Mouse (Mus musculus) ES-E14 (cell line): ENCODE results near the gene Slc7a11.

ENCODE experiments used
- MAFK ChIP-seq: IDR thresholded peaks from 2 replicates; pipeline ENCODE4 v1.6.1; 2014; ENCODE audit warnings: mild to moderate bottlenecking, low read depth, low read length, inconsistent platforms; ENCODE audit not compliant: insufficient read depth
- ZC3H11A ChIP-seq: IDR thresholded peaks from 2 replicates; pipeline ENCODE4 v1.6.1; 2012; ENCODE audit warnings: low read depth, mild to moderate bottlenecking, inconsistent platforms, low read length, borderline replicate concordance

DNA sequence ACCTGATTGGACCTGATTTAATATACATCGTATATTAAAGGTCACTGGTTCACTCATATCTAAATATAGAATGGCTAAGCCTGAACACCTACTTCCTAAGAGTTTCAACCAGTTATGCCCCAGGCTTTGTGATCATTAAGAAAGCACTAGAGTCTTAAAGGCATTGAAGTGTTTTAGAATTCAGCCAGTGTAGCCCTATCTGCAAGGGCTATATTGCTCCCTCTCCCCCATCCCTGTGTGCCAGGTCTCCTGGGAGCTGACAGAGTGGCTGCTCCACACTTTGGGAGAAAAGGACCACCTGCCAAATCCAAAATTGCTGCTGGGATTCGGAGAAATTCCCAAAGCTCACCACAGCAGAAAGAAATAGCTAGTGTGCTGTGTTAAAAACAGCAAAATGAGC lies 168.4 kb downstream of the Slc7a11 start:
- TF ChIP-seq ZC3H11A (no peak), MAFK (no peak)
